Mouse (Mus musculus) megakaryocyte, adult 5-6 weeks (primary cell): ENCODE data around the gene Slc28a2. TPM values are rescaled to one million over a fixed set of nuclear protein-coding genes. Genes with fewer than 3 reads are reported as not detected.
A peak's percentile ranks its signal among the peaks of the same experiment; 100 is the strongest.
"Not testable (repeated sequence)": the region's sequence is repeated elsewhere in the genome, so short reads cannot be mapped to it uniquely, and the experiment has no call there.

Experiments
- ATAC-seq: 2 replicates; pipeline ENCODE4 v1.8.0; 2016; ENCODE audit warnings: mild to moderate bottlenecking, inconsistent platforms; ENCODE audit not compliant: poor library complexity, severe bottlenecking
- total RNA-seq, 2 experiments: library from RNA; stranded (forward) in 1 of 2; stranded (reverse) in 1 of 2; fragments of 153-499, 151-499 nt in 1 of 2; fragments of 221-1000, 200-1000 nt in 1 of 2; gene quantifications; 2 replicates each; pipeline versions ENCODE4 v1.2.3 to v1.2.4; 2015 to 2017

The Slc28a2 gene
- total RNA-seq, 2 experiments from 2014 or later, result 9.8 to 14.9 TPM

GRCm38 (mm10) chr2:122466901-122467300 lies 40.6 kb downstream of the Slc28a2 start:
- ATAC-seq, result 0 out of 2 replicates have a peak, but pooled peaks have one; percentile 11

DNA sequence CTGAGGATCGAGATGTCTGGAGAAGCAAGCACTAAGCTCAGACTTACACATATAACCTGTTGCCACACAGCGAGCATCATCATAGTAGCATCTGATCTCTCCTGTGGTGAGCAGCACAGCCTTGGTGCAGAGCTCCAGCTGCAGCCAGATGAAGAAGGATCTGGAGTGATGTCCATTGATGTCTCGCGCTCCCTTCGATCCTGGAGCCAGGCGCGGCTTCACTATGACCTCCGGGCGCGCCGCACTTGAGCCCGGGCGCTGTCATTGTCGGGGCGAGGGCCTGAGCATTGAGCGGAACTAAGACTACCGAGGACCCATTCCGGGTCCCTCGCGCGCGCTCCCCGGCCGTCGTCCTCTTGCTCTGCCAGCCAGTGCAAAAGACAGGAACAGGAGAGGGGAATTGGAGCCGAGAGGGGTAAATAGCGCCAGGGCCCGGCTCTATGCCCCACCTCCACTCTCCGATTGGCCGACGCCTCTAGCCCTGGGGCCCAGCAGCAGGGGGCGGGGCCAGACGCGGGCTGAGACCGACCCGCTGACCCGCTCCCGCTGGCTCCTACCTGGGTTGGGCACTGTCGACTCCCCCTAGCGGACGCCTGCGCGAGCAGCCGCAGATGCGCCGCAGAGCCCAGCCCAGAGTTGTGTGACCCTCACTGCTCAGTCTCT lies 41.2 kb downstream of the Slc28a2 start:
- peak; percentile 96 for ATAC-seq

DNA sequence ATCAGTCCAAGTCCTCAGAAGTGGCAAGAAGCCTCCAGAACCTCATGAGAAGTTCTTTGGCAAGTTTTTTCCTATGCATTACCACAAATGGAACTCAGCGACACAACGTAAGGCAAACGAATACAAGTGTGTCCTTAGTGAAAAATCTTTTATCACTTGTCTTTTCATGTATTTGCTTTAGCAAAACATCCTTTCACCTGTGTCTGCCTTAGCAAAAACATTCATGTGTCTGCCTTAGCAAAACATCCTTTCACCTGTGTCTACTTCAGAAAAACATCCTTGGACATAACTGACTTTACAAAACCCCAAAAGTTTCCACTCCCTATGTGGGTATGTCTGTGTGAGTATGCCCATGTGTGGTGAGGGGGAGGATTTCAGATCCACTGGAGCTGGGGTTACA lies 42.9 kb downstream of the Slc28a2 start:
- no peak for ATAC-seq

DNA sequence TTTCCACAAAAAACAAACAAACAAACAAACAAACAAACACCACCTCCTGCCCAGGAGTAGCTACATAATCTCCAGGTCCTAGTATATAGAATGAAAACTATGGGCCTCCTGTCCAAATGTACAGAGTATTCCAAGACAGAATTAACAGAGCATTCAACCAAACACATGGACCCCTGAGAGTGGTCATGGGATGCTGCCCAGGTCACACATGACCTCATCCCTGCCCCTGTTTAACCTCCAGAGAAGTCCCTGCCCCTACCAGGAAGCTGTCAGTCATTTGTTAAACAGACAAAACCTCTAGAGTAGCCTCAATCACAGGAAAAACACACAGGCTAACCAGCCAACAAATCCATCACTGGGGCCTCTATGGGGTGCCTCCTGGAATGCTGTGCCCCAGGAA lies 50.3 kb downstream of the Slc28a2 start:
- ATAC-seq, result no peak

- ATAC-seq, result peak; percentile 55
Measured at GRCm38 (mm10) chr2:122483787-122484186, 57.5 kb downstream of the Slc28a2 start.

DNA sequence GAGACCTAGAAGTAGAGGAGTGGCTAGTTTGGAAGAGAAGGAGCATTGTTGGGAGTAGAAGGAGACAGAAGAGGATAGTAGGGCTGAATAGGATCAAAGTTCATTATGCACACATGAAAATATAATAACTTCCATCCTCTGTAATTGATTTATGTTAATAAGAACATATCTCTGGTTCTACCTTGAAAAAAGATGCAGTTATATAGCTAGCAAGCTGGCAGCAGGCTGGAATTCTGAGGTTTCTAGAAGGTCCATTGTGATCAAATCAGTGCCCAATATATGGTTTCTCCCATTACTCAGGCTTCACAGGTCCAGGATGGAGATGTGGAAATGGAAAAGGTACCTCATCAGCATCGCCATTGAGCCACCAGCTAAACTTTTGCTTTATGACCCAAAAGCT lies 58.4 kb downstream of the Slc28a2 start, which contains the start of gene Gm14085:
Gm14085 (plus strand) TSS at position 301 of the 400 bp plus-strand sequence.
- no peak for ATAC-seq

- ATAC-seq, result peak; percentile 83
Measured at GRCm38 (mm10) chr2:122485654-122486053, 59.4 kb downstream of the Slc28a2 start.

DNA sequence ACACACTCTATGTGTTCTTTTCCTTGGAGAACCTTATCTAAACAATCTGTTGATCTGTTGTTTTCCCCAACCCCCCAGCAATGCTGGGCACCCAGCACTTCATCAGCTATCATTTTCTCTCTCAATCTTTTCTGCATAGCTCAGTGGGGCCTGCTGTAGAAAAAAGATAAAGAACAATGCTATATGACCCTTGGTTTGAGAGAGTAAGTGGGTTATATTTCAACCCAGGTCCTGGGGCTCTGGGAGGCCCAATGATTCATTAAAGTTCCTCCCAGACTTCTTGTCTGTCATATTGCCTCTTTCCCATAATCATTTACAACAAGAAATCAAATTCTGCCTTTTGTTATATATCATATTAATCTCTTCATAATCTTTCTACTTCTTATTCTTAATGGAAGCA lies 59.8 kb downstream of the Slc28a2 start:
- not testable (repeated sequence) for ATAC-seq

GRCm38 (mm10) chr2:122486674-122487073 lies 60.4 kb downstream of the Slc28a2 start:
- no peak for ATAC-seq

Other genes starting within 250 kb of the Slc28a2 start
- gene Patl2, start 240.3 kb upstream of the Slc28a2 start, total RNA-seq (2015), result not detected in 2 replicates
- gene Patl2, start 240.3 kb upstream of the Slc28a2 start, total RNA-seq (2017), result not detected in 2 replicates
- gene Terb2, start 240.2 kb upstream of the Slc28a2 start, total RNA-seq (2015), result not detected in 2 replicates
- gene Terb2, start 240.2 kb upstream of the Slc28a2 start, total RNA-seq (2017), result not detected in 2 replicates
- gene Sord, start 191.7 kb upstream of the Slc28a2 start, total RNA-seq (2015), result 26.3 and 27.8 TPM in 2 replicates
- gene Sord, start 191.7 kb upstream of the Slc28a2 start, total RNA-seq (2017), result 34.9 and 36.1 TPM in 2 replicates
- not detected in 2 replicates for gene Duox2, start 128.0 kb upstream of the Slc28a2 start, total RNA-seq (2015)
- not detected in 2 replicates for gene Duox2, start 128.0 kb upstream of the Slc28a2 start, total RNA-seq (2017)
- not detected in 2 replicates for gene Duoxa2, start 127.6 kb upstream of the Slc28a2 start, total RNA-seq (2015)
- gene Duoxa2, start 127.6 kb upstream of the Slc28a2 start, total RNA-seq (2017), result not detected in 2 replicates
- gene Duoxa1, start 112.7 kb upstream of the Slc28a2 start, total RNA-seq (2015), result not detected in 2 replicates
- not detected in 2 replicates for gene Duoxa1, start 112.7 kb upstream of the Slc28a2 start, total RNA-seq (2017)
- not detected in 2 replicates for gene Duox1, start 110.8 kb upstream of the Slc28a2 start, total RNA-seq (2015)
- not detected in 2 replicates for gene Duox1, start 110.8 kb upstream of the Slc28a2 start, total RNA-seq (2017)
- gene Shf, start 57.3 kb upstream of the Slc28a2 start, total RNA-seq (2015), result 0.31 and 2.1 TPM in 2 replicates
- 0.81 and 1.5 TPM in 2 replicates for gene Shf, start 57.3 kb upstream of the Slc28a2 start, total RNA-seq (2017)
- gene Gm14085, start 58.5 kb downstream of the Slc28a2 start, total RNA-seq (2015), result 0.18 TPM in 2 replicates
- 0.04 TPM in 1 of 2 replicates, not detected in the other for gene Gm14085, start 58.5 kb downstream of the Slc28a2 start, total RNA-seq (2017)
- 19.8 and 29.9 TPM in 2 replicates for gene Gatm, start 184.8 kb downstream of the Slc28a2 start, total RNA-seq (2015)
- 13.7 and 20.8 TPM in 2 replicates for gene Gatm, start 184.8 kb downstream of the Slc28a2 start, total RNA-seq (2017)
- gene AA467197, start 210.5 kb downstream of the Slc28a2 start, total RNA-seq (2015), result 50.1 and 66.9 TPM in 2 replicates
- gene AA467197, start 210.5 kb downstream of the Slc28a2 start, total RNA-seq (2017), result 103 and 129 TPM in 2 replicates